Mouse (Mus musculus) lung, adult 2 months (tissue): Measurements from ENCODE around the gene Ube2e1.

ENCODE experiments used
- CTCF ChIP-seq: fragments of 200-500 bp; IDR thresholded peaks from 2 replicates; pipeline ENCODE4 v1.5.1; 2011; ENCODE audit warnings: mild to moderate bottlenecking, low read length, control low read depth; ENCODE audit not compliant: insufficient read depth
- POLR2A ChIP-seq: fragments of 200-500 bp; IDR thresholded peaks from 2 replicates; pipeline ENCODE4 v1.6.1; 2011; ENCODE audit warnings: low read depth, mild to moderate bottlenecking, control low read depth, low read length, borderline replicate concordance; ENCODE audit errors: extremely low read depth

DNA sequence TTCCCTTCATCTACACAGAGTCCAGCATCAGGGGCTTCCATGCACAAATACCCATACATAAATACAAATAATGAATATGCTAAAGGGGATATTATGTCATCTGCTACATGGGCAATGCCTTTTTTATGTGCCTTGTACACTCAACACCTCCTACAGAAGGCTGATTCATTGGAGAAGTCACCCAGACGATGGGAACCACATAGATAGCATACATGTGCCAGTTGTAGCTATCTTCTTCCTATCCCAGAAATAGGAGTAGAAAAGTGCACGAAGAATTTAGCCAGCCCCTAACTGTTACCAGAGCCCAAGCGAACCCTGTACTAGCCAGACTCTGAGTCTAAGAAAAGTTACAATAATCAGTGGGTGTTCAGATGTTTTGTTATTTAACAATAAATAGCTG, 39.5 kb downstream of the Ube2e1 start:
- no peak for TF ChIP-seq CTCF
- no peak for TF ChIP-seq POLR2A
